Mouse (Mus musculus) ES-E14 (cell line): ENCODE data around the gene Eno2. TPM values are rescaled to one million over a fixed set of nuclear protein-coding genes. Genes with fewer than 3 reads are reported as not detected.

Experiments used
- DNase-seq: peaks from one replicate; pipeline ENCODE4 v3.0.0-alpha.2; 2013; ENCODE audit warnings: low read depth, low spot score
- H3K27ac ChIP-seq: 2 replicates; pipeline ENCODE4 v1.5.1; 2012; ENCODE audit warnings: low read depth, mild to moderate bottlenecking, low read length, moderate library complexity, mixed read lengths; ENCODE audit not compliant: poor library complexity, insufficient read depth, severe bottlenecking
- H3K36me3 ChIP-seq: 2 replicates; pipeline ENCODE4 v1.6.1; 2012; ENCODE audit warnings: mild to moderate bottlenecking, low read length, moderate library complexity, mixed read lengths; ENCODE audit not compliant: control insufficient read depth, poor library complexity, insufficient read depth, severe bottlenecking
- H3K4me1 ChIP-seq, 2 experiments: fragments of 150-350 bp in 1 of 2; sonication (generic) in 1 of 2; 2 replicates each; pipeline ENCODE4 v1.6.1; 2012; ENCODE audit warnings: low read length in 2 of 2, mild to moderate bottlenecking in 1 of 2, mixed read lengths in 1 of 2; ENCODE audit not compliant: control insufficient read depth in 2 of 2, insufficient read depth in 2 of 2, poor library complexity in 1 of 2
- H3K4me3 ChIP-seq, 2 experiments: fragments of 150-350 bp in 1 of 2; sonication (generic) in 1 of 2; 2 replicates each; pipeline ENCODE4 v1.5.1; 2012; ENCODE audit warnings: low read length in 2 of 2, low read depth in 1 of 2, mild to moderate bottlenecking in 1 of 2, mixed read lengths in 1 of 2; ENCODE audit not compliant: insufficient read depth in 1 of 2, poor library complexity in 1 of 2, severe bottlenecking in 1 of 2
- H3K9ac ChIP-seq: 2 replicates; pipeline ENCODE4 v1.6.1; 2012; ENCODE audit warnings: low read depth, mild to moderate bottlenecking, low read length, mixed read lengths; ENCODE audit not compliant: poor library complexity, insufficient read depth, severe bottlenecking
- H3K9me3 ChIP-seq: fragments of 150-350 bp; sonication (generic); 2 replicates; pipeline ENCODE4 v1.6.1; 2012; ENCODE audit warnings: low read depth, mild to moderate bottlenecking, low read length; ENCODE audit not compliant: control insufficient read depth, insufficient read depth
- CHD2 ChIP-seq: IDR thresholded peaks from 2 replicates; pipeline ENCODE4 v1.6.1; 2014; ENCODE audit warnings: mild to moderate bottlenecking, low read depth, low read length, inconsistent platforms
- HCFC1 ChIP-seq: IDR thresholded peaks from 2 replicates; pipeline ENCODE4 v1.6.1; 2012; ENCODE audit warnings: low read length, inconsistent platforms, borderline replicate concordance; ENCODE audit not compliant: insufficient read depth
- MAFK ChIP-seq: IDR thresholded peaks from 2 replicates; pipeline ENCODE4 v1.6.1; 2014; ENCODE audit warnings: mild to moderate bottlenecking, low read depth, low read length, inconsistent platforms; ENCODE audit not compliant: insufficient read depth
- ZC3H11A ChIP-seq: IDR thresholded peaks from 2 replicates; pipeline ENCODE4 v1.6.1; 2012; ENCODE audit warnings: low read depth, mild to moderate bottlenecking, inconsistent platforms, low read length, borderline replicate concordance
- ZNF384 ChIP-seq: IDR thresholded peaks from 2 replicates; pipeline ENCODE4 v1.6.1; 2012; ENCODE audit warnings: low read depth, low read length, inconsistent platforms
- in situ Hi-C, 2 experiments: fragments of 600-800 bp; cut with MboI; formaldehyde crosslinking; loops; one replicate each; pipeline ENCODE4 v1.15.1; 2025; ENCODE audit warnings: low sequenced_read_pairs in 2 of 2, inconsistent platforms in 1 of 2; ENCODE audit not compliant: unreplicated experiment in 2 of 2
- total RNA-seq: library from RNA; depleted of rRNA; stranded (reverse); fragments of 300-350 nt; gene quantifications from 2 replicates; pipeline ENCODE4 v1.2.3, GENCODE M21; 2012

Eno2 gene
- total RNA-seq, 1 experiment: 10.1 TPM

- Histone ChIP-seq H3K9ac (no peak overlapping the region), H3K27ac (no peak overlapping the region), H3K36me3 (no peaks in the 10 kb centered on the region), H3K4me3 (no peak overlapping the region), H3K4me1 (peaks cover 1 to 11% of the 10 kb centered on the region in 2 experiments; a peak in 2 of 4 replicates), H3K9me3 (no peaks in the 10 kb centered on the region)
- in situ Hi-C loops: no loop called here
- TF ChIP-seq ZNF384 (no peak), ZC3H11A (no peak), MAFK (no peak), CHD2 (no peak), HCFC1 (no peak)
- DNase-seq: no peak
Observed at GRCm38 (mm10) chr6:124790121-124790520, 20.6 kb upstream of the Eno2 start.

DNA sequence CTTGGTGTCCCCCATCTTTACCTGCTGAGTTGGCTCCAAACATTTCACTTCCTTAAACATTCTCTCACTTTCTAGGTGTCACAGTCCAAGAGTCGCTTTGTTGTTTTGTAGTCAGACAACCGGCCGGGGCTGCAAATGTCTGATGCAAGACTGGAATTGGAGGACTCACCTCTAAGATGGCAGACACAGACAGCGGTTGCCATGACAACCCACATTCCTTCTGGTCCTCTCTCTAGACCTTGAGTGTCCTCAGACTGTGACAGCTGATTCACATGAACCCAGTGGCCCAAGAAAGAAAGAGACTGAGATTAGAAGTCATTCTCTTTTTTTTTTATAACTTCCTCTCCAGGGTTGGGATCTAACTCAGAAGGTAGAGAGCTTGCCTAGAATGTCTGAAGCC is 20.0 kb upstream of the Eno2 start:
- in situ Hi-C loops: no loop called here
- H3K4me1 ChIP-seq: peaks cover 1 to 11% of the 10 kb centered on the region in 2 experiments; a peak in 2 of 4 replicates
- H3K27ac ChIP-seq: no peak overlapping the region
- H3K4me3 ChIP-seq: no peak overlapping the region
- no peaks in the 10 kb centered on the region for H3K9me3 ChIP-seq
- TF ChIP-seq ZNF384 (no peak), MAFK (no peak), CHD2 (no peak), ZC3H11A (no peak), HCFC1 (no peak)
- H3K9ac ChIP-seq: no peak overlapping the region
- H3K36me3 ChIP-seq: no peaks in the 10 kb centered on the region
- no peak for DNase-seq

GRCm38 (mm10) chr6:124787722-124788121 is 18.2 kb upstream of the Eno2 start:
- no peaks in the 10 kb centered on the region for H3K36me3 ChIP-seq
- TF ChIP-seq MAFK: no peak
- TF ChIP-seq ZC3H11A: no peak
- no peak for TF ChIP-seq ZNF384
- no peak for TF ChIP-seq CHD2
- TF ChIP-seq HCFC1: no peak
- H3K4me3 ChIP-seq: no peak overlapping the region
- H3K27ac ChIP-seq: no peak overlapping the region
- H3K9ac ChIP-seq: no peak overlapping the region
- H3K9me3 ChIP-seq: no peaks in the 10 kb centered on the region
- peaks cover 3 to 13% of the 10 kb centered on the region in 2 experiments; a peak in 3 of 4 replicates for H3K4me1 ChIP-seq
- DNase-seq: no peak
- in situ Hi-C loops: no loop called here

GRCm38 (mm10) chr6:124786756-124787420 is 17.4 kb upstream of the Eno2 start:
- no peak overlapping the region for H3K27ac ChIP-seq
- peaks cover 5 to 14% of the 10 kb centered on the region in 2 experiments; a peak in 3 of 4 replicates for H3K4me1 ChIP-seq
- DNase-seq: no peak
- H3K9ac ChIP-seq: no peak overlapping the region
- TF ChIP-seq ZC3H11A: no peak
- TF ChIP-seq HCFC1: no peak
- no peak for TF ChIP-seq ZNF384
- TF ChIP-seq CHD2: no peak
- no peak for TF ChIP-seq MAFK
- in situ Hi-C loops: no loop called here
- H3K4me3 ChIP-seq: no peak overlapping the region
- H3K36me3 ChIP-seq: no peaks in the 10 kb centered on the region
- no peaks in the 10 kb centered on the region for H3K9me3 ChIP-seq

- peaks cover 3 to 14% of the 10 kb centered on the region in 2 experiments; a peak in 3 of 4 replicates for H3K4me1 ChIP-seq
- no peaks in the 10 kb centered on the region for H3K9me3 ChIP-seq
- H3K4me3 ChIP-seq: peak overlapping the region in 1 of 2 experiments; percentile 63; a peak in 2 of 4 replicates
- TF ChIP-seq HCFC1 (no peak), MAFK (no peak), ZC3H11A (no peak), CHD2 (no peak), ZNF384 (no peak)
- DNase-seq: peak; percentile 74
- in situ Hi-C loops: no loop called here
- H3K36me3 ChIP-seq: no peaks in the 10 kb centered on the region
- H3K9ac ChIP-seq: 0 out of 2 replicates have a peak overlapping the region, but pooled peaks have one; percentile 34
- H3K27ac ChIP-seq: peak overlapping the region; percentile 1; the same call in 1 of the 2 replicates
Observed at GRCm38 (mm10) chr6:124782436-124782835, 13.0 kb upstream of the Eno2 start.
